Mouse (Mus musculus) cerebellum, adult 2 months (tissue): ENCODE results near the gene Dpep1.
A peak's percentile ranks its signal among the peaks of the same experiment; 100 is the strongest.

Experiments used
- CTCF ChIP-seq: fragments of 200-500 bp; IDR thresholded peaks from 2 replicates; pipeline ENCODE4 v1.5.1; 2011; ENCODE audit warnings: low read depth, mild to moderate bottlenecking, control low read depth, low read length, moderate library complexity, borderline replicate concordance; ENCODE audit not compliant: insufficient read depth
- POLR2A ChIP-seq: fragments of 200-500 bp; IDR thresholded peaks from 2 replicates; pipeline ENCODE4 v1.6.1; 2011; ENCODE audit warnings: low read length, control low read depth, borderline replicate concordance; ENCODE audit not compliant: insufficient read depth

DNA sequence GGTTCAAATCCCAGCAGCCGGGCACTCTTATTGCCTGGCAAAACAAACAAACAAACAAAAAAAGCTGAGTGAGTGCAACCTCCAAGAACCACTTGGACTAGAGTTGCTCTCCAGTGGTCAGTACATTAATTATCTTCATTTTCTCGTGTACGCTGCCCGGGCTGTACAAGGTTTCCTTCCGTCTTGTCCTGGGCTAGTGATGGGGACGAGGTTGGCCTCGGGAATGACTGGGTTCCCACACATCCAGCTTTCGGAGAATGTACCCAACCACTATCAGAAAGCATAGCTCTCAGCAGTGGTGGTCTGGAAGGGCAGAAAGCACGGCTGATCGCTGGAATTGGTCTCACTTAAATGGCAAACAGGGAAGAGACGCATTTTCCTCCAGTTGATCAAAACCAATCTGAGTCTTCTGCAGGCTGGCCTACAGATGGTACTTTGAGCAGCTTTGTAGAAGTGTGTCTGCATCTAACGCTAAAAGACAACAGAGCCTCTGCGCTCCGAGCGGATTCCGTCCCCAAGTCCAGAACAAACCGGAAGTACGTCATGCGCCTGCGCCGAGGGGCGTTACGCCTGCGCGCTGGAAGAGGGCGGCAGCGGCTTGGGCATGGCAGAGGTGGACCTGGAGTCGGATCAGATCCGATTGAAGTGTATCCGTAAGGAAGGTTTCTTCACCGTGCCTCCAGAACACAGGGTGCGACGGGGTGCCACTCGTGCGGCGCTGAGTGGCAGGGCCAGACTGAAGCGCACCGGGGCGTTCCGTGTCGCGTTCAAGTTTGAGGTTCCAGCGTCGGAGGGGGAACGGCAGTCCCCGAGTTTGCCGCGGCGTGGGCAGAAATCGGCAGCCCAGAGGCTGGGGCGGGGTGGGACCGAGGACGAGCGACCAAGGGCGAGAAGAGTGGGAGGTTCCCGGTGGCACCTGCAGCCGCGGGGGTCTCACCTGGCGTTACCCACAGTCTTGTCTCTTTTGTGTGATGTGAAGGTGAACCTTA is 38.5 kb downstream of the Dpep1 start, which contains the start of gene Cdk10:
- no peak for TF ChIP-seq CTCF
- peak; percentile 100 for TF ChIP-seq POLR2A
